Mouse (Mus musculus) T-cell, adult 2 months (primary cell): ENCODE data around the gene Itga2.

Experiments used
- DNase-seq: peaks from one replicate; pipeline ENCODE4 v3.0.0; 2022; ENCODE audit warnings: low spot score

Gene Itga2

GRCm38 (mm10) chr13:114818513-114818912 is 113.4 kb downstream of the Itga2 start:
- DNase-seq: no peak

- DNase-seq: peak; percentile 93
Measured at GRCm38 (mm10) chr13:114817751-114818360, 114.0 kb downstream of the Itga2 start, which contains the start of gene Mocs2. Gene Mocs2 (plus strand): TSS chr13:114818236.

GRCm38 (mm10) chr13:114809624-114810210 is 122.2 kb downstream of the Itga2 start:
- no peak for DNase-seq

DNA sequence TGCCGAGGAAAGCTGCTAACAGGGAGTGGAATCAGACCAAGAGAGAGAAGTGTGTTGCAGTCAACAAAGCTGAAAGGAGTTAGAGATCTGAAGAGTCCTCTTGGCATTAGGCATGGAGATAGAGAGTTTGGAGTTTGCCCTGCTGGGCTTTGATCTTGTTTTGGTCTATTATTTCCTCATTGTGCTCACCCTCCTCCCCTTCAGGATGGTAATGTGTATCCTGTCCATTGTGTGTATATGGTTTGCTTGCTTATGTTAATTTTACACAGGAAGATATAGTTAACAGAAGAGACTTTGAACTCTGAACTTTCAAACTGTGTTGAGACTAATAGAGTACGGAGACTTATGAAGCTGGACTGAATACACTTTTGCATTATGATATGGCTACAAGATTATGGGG is 128.9 kb downstream of the Itga2 start:
- no peak for DNase-seq

DNA sequence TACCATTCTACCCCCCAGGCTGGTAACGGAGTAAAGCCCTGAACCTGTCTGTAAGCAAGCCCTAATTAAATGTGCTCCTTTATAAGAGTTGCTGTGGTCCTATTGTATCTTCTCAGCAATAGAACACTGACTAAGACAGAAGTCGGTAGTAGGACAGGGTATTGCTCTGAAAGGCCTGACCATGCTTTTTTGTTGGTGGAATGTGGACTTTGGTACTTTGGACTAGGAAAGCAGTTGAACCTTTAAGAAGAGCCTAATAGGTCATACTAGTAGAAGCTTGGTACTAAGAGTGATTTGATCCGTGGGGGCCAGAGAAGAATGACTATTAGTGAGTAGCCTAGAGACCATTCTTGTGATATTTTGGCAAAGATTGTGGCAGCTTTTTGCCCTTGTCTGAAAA is 130.0 kb downstream of the Itga2 start:
- no peak for DNase-seq

DNA sequence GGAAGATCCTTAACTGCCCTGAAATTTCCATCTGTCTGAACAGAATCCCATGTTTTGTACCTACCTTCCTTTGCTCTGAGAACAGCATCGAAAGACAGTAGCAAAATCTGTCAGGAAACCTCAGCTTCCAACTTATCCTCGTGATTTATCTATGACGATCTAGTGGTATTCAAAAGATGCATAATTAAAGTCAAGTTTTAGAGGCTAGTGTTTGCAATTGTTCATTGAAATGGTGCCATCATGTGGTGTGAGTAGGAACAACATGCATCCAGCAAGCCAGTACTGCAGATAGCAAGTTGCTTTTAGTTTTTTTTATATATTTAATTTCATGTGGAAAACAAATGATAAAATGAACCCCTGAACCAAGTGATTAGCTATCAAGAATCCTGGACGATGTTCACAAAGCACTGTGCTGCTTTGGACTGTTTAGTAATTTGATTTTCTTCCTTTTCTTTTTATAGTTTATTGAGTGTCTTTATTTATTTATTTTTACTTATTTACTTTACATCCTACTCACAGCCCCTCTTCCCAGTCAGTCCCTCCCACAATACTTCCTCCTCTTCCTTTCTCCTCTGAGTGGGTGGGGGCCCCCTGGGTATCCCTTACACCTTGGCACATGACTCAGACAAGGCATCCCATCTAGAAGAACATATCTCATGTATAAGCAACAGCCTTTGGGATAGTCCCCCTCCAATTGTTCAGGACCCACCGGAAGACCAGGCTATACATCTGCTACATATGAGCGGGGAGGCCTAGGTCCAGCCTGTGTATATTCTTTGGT is 138.5 kb downstream of the Itga2 start:
- DNase-seq: peak; percentile 12

DNA sequence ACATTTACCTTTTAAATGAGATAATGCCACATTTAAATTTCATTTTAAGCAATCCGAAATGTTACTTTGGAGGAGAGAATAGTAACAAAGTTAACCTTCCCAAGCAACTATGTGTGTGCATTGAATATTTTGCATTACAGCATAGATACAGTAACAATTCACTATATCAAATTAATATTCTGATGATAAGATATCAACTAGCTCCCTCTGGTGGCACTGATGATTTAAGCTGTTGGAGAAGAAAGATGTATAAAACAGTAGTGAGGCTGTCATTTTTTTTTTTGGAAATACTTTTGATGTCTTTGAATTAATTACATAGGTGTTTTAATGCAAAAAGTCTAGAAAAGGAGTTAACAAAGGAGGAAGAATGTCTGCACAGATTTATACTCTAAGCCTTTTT is 140.4 kb downstream of the Itga2 start:
- DNase-seq: no peak
